Mouse (Mus musculus): ENCODE results near the gene Ankrd2. TPM values are rescaled to one million over a fixed set of nuclear protein-coding genes. Genes with fewer than 3 reads are reported as not detected.
A peak's percentile ranks its signal among the peaks of the same experiment; 100 is the strongest.
"Not testable (repeated sequence)": the region's sequence is repeated elsewhere in the genome, so short reads cannot be mapped to it uniquely, and the experiment has no call there.

Gene Ankrd2
- total and polyA plus RNA-seq, 3 experiments = 0.27 to 0.61 (median 0.35) TPM

DNA sequence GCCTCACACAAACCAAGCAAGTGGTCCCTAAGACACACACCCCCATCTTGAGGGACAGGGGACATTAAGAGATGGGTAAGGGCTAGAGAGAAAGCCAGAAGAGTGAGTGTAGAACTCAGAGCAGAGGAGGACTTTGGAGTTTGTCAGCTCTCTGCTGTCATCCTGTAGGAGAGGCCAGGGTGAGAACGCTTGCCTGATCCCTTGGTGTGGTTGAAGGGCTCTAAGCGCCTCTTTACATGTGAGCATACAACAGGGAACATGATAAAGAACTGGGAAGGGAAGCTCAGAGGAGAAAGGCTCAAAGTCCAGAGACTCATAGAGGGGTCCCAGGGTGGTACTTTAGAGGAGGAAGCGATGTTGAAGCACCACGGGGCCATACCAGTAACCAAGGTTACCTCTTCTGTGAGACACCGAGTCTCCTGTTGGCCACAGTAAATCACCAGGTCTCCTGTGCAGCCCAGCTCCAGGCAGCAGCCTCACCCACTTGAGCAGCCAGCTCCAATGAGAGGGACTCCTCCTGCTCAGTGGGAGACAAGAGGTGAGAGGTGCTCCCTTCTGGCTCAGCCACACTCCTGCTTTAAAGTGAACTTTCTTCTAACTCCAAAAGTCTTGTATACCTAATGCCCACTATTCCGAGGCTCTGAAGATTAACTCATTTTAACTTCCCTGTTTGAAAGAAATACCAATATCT is 21.1 kb downstream of the Ankrd2 start:
- no peak for DNase-seq

DNA sequence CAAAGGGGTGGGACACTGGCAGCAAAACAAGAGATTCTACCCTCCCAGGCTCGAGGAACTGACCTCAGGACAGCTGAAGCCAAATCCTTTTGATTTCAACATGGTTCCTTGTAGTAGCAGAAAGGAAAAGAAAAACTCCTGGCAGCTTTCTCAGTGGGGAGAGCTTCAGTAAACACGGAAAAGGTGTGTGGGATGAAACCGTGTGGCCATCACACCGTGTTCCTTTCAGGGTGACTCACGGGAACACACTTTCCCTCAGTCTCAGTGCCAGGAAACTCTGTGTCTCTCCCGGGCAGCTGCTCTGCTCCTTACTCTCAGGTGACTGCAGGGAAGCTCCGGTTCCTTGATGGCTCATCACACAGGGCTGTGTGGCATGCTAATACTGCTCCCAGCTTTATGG is 22.6 kb downstream of the Ankrd2 start:
- no peak for DNase-seq

DNA sequence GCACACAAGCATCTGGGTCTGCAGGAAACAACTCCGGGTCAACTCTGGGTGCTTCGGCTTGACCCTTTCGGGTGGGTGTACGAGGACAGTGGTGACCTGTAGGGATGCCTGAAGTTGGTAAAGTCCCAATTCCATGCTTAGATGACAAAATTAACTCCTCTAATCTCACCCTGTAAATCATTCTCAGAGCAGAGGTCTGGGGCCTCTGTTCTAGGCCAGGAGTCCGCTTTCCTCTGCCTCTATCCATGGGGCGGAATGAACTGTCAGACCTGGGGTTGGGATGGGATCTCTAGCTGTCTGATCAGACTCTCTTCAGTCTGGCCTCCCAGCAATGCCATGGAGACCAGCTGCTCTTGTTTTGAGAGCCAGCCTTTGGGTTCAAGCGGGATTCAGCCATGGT is 25.6 kb downstream of the Ankrd2 start:
- DNase-seq = no peak

DNA sequence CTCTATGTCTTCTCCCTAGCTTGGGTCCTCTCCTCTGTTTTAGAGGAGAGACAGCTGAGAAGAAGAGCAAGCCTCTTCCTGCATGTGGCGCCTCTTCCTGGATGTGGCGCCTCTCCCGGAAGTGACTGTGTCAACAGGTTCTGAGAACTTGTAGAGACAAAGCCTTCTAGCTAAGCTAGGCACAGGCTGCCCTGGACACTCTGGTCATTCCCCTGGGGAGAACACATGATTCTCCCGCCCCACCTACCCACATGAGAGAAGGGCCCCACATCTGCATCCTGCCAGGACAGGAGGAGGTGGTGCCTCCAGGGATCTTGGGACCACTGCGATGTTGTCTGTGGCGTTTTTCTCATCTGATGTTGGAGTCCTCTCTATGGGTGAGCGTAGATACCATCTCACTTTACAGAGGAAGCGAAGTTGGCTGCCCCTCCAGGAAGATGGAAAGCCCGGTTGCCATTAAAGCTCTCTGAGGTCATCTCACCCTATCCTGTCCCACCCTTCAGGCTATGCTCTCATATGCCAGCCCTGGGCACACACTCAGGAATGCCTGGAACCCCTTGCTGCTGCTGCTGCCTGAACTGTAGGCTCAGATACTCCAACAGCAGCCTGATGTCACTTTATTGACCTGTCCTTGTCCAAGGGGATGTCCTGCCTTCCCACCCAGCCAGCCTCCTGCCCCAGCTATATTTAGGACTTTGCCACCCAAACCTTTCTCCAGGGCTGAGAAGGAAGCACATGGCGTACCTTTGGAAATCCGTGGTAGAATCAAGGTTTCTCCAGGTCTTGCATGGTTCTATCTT is 32.8 kb downstream of the Ankrd2 start:
- no peak for DNase-seq

DNA sequence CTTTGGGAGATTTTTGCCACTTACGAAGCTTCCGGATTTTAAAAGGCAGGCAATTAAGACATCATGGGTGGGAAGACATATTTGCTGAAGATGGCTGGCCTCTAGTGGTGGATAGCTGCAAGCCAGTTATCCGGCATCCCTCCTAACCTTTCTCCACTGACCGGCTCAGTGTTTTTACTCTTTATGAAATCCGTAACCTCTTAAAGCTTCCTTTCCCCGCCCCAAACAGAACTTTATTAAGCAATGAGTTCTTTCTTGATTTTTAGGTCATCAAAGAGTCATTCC is 33.4 kb downstream of the Ankrd2 start:
- peak; percentile 43 for DNase-seq

DNA sequence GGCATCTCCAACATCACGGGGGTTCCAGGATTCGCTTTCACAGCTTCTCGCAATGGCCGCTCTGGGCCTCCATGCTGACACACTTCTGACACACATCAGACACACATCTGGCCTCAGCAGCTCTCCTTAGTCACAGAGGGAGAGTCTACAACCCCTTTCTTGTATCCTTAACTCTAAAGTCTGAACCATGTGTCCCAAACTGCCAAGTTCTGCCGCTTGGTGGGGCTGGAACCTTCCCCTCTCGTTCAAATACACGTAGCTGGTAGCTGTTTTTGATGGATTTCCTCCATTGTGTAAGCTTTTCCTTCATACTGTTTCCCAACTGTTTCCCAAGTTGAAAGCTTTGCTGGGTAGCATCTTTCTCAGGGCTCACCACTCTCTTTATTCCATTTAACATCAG is 35.4 kb downstream of the Ankrd2 start:
- no peak for DNase-seq

DNA sequence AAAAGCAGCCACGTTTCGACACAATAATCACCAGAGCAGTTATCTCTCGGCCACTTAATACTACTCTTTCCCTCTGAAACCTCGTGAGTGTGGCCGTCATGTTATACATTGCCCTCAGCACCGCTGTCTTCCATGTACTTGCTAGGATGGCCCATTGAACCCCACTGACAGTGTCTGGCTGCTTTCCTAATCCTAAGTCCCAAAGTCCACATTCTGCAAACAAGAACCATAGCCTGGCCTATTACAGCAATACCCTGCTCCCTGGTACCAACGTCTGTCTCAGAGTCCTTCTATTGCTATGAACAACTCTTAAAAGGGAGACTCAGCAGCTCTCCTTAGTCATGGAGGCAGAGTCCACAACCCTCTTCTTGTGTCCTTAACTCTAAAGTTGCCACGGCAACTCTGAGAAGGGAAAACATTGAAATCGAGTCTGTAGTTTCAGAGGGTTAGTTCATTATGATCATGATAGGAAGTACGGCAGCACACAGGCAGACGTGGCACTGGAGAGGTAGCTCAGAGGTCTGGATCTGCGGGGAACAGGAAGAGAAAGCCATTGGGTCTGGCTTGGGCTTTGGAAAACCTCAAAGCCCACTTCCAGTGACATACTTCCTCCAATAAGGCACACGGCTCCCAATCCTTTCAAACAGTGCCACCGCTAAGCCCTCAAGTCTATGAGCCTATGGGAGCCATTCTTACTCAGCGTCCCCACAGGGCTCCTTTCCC is 36.2 kb downstream of the Ankrd2 start:
- no peak for DNase-seq

DNA sequence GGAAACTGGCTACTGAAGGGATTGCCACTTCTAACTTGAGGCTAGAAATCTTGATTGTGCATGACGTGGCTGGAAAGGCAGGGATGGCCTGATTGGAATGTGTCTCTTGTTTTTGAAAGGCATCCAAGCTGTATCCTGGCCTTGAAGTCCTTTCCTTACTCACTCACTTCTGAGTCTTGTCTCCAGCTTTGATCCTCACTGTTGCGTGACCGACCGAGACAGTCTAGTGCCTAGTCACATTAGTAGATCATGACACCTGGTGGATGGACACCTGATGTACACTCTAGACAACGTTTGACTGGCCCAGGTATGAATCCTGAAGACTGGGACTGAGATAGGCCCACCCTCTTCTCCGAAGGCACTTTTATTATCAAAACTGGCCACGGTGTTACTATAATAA is 37.0 kb downstream of the Ankrd2 start:
- DNase-seq = peak; percentile 70

DNA sequence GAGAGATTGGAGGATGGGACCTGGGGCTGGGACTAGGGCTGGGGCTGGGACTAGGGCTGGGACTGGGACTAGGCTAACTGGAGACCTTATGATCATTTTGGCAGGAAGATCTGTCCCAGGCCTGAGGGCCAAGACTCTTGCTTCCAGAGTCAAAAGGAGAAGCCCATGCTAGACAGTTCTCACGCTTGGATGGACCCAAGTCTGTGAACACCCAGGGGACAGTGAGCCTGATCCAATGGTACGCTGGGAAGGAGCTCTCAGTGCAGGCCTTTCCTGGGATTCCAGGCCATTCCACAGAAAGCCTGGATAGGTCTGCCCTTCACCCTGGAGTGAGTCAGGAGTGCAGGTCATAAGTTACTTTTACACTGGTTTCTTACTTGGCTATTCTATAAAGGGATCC is 39.3 kb downstream of the Ankrd2 start:
- DNase-seq = peak; percentile 38

DNA sequence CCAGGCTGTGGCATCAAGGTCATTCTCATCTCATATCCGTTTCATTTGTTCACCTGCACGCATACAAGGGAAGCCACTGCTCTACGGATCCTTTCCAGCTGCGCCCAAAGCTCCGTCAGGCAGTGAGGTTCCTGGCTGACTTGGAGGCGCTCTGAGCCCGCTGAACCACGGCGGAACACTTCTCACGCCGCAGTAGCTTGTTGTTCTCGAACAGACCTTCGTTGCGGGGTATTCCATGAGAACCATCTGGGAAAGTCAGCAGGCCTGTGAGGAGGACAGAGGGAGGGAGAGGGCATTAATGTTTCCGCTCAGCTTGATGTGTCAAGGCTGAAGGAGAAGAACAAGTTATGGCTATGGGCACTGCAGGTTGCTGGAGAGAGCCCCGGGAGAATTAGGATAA is 40.2 kb downstream of the Ankrd2 start:
- no peak for DNase-seq

DNA sequence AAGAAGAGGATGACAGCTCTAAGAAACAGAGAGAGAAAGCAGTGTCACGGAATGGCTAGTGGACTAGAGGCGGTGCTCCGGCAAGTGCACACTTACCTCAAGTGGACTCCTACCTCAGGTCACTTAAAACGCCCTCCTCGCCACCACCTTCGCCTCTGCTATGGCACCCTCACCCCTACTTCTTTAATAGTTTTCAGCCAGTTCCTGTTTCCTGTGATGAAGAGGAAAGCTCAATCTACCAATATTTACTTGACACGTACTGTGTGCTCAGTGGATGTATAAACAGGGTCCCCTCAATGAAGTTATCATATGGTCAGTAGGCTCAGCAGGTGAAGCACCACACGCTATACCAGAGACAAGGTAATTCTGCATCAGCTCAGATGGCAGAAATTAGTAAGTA is 42.8 kb downstream of the Ankrd2 start:
- no peak for DNase-seq

DNA sequence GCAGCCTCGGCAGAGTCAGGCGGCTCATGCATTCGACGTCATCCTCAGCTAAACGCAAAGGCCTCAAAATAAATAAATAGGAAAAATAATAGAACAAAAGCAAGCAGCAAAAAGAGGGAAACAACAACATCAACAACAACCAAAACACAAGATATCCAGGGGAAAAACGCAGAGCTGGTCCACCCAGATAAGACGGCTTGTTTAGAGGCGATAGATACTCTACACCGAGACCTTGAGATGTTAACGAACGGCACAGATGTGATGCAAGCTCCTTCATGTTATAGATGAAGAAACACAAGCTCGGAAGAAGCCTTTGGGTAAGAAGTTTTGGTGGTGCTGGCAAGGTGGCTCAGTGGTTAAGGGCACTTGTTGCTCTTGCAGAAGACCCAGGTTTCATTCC is 43.2 kb downstream of the Ankrd2 start:
- DNase-seq = no peak

DNA sequence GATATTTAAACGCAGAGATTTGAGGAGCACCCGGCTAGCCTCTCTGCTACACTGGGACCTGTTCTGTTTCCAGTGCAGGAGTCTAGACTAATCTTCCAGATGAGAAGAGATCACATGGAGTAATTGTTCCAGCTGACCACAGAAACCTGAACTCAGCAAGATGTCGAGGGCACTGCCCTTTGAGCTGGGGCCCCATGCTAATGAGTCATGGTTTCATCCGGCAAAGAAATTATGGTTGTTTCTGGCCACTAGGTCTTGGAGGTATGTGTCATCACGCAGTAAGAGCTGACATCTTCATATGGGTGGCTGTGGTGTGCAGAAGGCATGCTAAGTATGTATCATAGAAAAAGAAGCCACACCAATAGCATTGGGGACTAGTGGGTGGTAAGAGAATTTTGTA is 44.1 kb downstream of the Ankrd2 start:
- DNase-seq = peak; percentile 64

DNA sequence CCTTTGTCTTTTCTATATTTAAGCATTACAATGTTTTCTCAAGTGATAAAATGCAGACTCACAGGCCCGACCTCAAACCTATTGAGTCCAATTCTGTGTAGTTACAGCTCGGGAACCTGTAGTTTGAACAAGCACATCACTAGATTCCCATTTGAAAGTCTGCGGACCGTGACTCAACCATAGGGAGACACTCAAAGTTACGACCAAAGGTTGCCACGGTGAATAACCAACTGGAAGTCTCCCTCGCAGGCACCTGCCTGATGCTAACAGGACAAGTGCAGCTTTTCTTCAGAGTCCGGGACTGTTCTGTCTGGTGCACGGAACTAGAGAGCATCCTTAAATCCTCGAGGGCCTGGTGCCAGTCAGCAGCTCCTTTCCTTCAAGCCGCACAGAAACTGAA is 44.7 kb downstream of the Ankrd2 start:
- DNase-seq = no peak

DNA sequence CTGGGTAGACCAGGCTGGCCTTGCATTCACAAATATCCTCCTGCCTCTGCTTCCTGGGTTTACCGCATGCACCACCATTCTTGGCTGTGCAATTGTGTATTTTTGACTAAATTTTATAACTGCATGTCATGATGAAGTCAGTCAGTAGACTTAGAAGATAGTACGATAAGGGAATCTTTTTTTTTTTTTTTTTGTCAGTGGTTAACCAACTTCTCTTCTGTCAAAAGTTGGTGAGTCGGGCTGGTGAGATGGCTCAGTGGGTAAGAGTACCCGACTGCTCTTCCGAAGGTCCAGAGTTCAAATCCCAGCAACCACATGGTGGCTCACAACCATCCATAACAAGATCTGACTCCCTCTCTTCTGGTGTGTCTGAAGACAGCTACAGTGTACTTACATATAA is 45.8 kb downstream of the Ankrd2 start:
- not testable (repeated sequence) for DNase-seq

DNA sequence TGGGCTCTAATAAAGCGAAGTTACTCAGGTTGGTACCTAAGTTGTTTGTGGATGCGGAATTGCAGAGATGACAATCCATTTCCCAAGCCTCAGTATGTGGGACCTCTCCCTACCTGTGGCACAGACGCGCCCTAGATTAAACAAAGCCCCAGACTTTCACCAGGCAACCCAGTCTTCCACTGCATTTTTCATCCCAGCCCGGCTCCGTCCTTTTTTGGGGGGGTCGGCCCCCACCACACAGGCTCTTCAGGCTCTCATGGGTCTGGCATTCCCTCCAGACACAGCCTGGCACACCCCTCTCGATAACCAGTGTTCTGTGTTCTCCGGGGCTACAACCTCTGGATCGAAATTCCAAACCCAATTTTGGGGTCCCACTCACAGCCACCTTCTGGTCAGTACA is 49.9 kb downstream of the Ankrd2 start:
- no peak for DNase-seq

DNA sequence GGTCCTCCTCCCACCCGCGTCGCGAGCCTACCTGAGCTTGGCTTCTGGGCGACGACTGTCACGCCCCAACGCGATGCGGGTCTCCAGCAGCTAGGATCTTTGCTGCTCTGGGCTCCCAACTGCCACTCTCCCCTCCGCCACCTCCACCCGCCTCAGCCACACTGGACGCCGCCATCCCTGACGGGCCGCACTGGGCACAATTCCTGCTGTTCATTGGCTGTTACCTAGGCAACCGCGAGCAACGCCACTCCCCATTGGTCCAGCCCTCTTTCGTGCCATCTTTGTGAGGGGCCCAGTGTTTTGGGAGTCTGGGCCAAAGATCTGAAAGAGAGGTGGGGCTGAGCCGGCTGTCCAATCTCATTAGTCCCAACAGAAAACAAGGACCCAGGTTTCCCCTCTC is 50.4 kb downstream of the Ankrd2 start, which contains the start of gene Morn4:
Gene Morn4 (minus strand): TSS at position 192 of the 400 bp plus-strand sequence.
- DNase-seq = peak; percentile 90

DNA sequence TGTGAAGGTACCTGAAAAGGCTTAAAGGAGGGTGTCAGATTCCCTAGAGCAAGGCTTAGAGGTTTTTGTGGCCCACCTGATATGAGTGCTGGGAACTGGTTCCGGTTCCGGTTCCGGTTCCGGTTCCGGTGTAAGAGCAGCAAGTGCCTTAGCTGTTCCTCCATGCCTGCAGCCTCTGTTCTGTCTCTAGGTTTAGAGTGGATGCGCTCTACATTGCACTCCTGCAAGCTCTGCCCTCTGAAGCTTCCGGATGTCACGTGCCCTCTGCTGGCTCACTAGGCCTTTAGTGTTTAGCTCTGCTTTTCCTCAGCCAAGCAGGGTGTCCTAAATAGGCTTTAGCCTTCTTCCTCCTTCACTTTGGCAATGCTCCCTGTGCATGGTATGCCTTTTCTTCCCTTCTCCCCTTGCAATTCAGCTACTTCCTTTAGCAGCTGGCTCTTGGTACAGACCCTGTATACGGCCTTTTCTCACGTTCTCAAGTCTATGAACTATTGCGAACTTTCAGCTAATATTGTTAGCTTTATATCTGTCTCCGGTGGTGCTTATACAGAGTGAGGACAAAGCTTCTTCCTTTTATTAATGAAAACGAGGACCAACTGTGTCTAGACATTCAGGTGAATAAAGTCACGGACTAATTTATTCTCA is 53.4 kb downstream of the Ankrd2 start:
- peak; percentile 64 for DNase-seq

DNA sequence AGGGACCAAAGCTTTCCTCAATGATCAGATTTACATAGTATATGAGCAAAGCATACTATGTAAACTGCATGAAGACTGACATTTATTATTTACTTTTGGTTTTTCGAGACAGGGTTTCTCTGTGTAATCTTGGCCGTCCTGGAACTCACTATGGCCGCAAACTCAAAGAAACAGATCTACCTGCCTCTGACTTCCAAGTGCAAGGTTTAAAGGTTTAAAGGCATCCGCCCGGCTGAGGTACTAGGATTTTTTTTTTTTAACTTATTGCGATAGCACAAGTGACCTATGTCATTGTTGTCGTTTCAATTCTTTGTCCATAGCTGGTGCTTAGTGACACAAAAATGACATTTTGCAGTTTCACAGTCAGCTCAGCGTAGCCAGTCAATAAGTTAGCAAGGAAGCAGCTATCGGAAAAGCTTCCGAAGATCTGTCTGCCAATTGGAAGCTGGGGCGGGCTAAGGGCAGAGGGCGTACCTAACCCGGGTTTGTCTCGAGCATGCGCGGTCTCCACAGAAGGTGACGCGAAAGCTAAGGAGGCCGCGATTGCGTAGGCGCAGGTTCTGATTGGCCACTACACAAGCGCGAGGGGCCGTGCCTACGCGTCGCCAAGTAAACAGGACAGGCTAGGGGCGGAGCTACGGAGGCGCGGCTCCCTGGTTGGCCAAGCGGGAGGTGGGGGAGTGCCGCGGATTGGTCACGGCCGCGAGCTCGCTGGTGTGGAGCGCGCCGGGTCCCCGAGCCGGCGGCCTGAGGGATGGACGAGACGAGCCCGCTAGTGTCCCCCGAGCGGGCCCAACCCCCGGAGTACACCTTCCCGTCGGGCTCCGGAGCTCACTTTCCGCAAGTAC is 54.2 kb downstream of the Ankrd2 start, which contains the start of gene Pi4k2a:
Gene Pi4k2a (plus strand): TSS at position 723 of the 848 bp plus-strand sequence.
- peak; percentile 100 for DNase-seq

DNA sequence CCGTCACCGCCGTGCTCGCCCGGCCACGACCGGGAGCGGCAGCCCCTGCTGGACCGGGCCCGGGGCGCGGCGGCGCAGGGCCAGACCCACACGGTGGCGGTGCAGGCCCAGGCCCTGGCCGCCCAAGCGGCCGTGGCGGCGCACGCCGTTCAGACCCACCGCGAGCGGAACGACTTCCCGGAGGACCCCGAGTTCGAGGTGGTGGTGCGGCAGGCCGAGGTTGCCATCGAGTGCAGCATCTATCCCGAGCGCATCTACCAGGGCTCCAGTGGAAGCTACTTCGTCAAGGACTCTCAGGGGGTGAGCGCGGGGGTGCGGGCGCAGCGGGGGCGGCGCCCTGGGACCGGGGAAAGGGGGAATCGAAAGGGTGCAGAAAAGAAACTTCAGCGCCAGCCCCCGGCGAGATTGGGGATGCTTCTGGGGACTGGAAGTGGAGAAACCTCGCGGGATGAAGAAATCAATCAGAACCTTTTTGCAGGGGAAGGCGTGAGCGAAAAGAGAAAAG is 54.9 kb downstream of the Ankrd2 start:
- no peak for DNase-seq
